Mouse (Mus musculus) embryonic facial prominence, embryonic 12.5 days (tissue): Measurements from ENCODE around the gene Ctnnbl1. TPM values are rescaled to one million over a fixed set of nuclear protein-coding genes. Genes with fewer than 3 reads are reported as not detected.

Source experiments
- ATAC-seq: fragments of 200-750 bp; cut with Nextera tagmentation; 2 replicates; pipeline ENCODE4 v1.8.0; 2017; ENCODE audit not compliant: insufficient number of reproducible peaks, insufficient read depth, low FRiP score, low TSS enrichment
- H3K27ac ChIP-seq: fragments of 300-500 bp; sonication (generic); 2 replicates; pipeline ENCODE4 v1.5.1; 2016; ENCODE audit warnings: mild to moderate bottlenecking
- H3K27me3 ChIP-seq: fragments of 300-500 bp; sonication (generic); 2 replicates; pipeline ENCODE4 v1.6.1; 2016; ENCODE audit warnings: mild to moderate bottlenecking, moderate library complexity
- H3K36me3 ChIP-seq: fragments of 300-500 bp; sonication (generic); 2 replicates; pipeline ENCODE4 v1.6.1; 2016; ENCODE audit warnings: mild to moderate bottlenecking
- H3K4me1 ChIP-seq: fragments of 300-500 bp; sonication (generic); 2 replicates; pipeline ENCODE4 v1.6.1; 2016
- H3K4me2 ChIP-seq: fragments of 300-500 bp; sonication (generic); replicated peaks from 2 replicates; pipeline ENCODE4 v1.6.1; 2016; ENCODE audit warnings: mild to moderate bottlenecking, moderate library complexity
- H3K4me3 ChIP-seq: fragments of 300-500 bp; sonication (generic); 2 replicates; pipeline ENCODE4 v1.5.1; 2016; ENCODE audit warnings: mild to moderate bottlenecking
- H3K9ac ChIP-seq: fragments of 300-500 bp; sonication (generic); 2 replicates; pipeline ENCODE4 v1.6.1; 2016; ENCODE audit warnings: mild to moderate bottlenecking, moderate library complexity
- H3K9me3 ChIP-seq: fragments of 300-500 bp; sonication (generic); 2 replicates; pipeline ENCODE4 v1.6.1; 2016; ENCODE audit warnings: mild to moderate bottlenecking, moderate library complexity
- WGBS: fragments of 180-500 bp; shearing (Covaris S2); methylation state at CpG from one replicate; pipeline ENCODE4 v1.1.7; 2016; 5-methylcytosine and 5-hydroxymethylcytosine counted together
- polyA plus RNA-seq: library from polyadenylated mRNA; unstranded; fragments of >200 nt; fragmentation: Nextera tagmentation; extraction: Ambion mirVana; gene quantifications from 2 replicates; pipeline ENCODE4 v1.2.1, GENCODE M21; 2016

Ctnnbl1 gene
- polyA plus RNA-seq, 1 experiment from 2014 or later: 74.0 TPM

DNA sequence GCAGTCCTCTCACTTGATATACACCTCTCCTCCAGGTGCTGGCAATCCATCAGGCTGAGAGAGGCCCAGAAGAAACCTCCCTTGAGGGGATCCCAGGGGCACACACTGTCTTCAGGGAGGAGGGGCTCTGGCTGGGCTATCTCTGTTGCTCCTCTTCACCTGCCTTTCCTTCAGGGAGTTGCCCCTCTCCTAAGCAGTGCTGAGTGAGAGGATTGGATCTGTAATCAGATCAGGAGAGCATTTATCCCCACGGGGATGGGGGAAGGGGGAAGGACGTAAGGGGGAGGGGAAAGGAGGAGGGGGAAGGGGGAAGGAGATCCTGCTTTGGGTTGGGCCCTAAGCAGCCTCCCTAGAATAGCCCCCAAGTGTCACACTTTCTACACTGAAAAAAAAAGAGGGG is 190.6 kb downstream of the Ctnnbl1 start:
- WGBS: 11% methylated on average over 2 of the region's 2 CpGs
- Histone ChIP-seq H3K27me3 (peaks cover 12% of the 10 kb centered on the region), H3K9ac (no peak overlapping the region), H3K27ac (no peak overlapping the region), H3K9me3 (no peaks in the 10 kb centered on the region), H3K4me3 (no peak overlapping the region), H3K4me2 (no peak overlapping the region), H3K4me1 (peaks cover 18% of the 10 kb centered on the region), H3K36me3 (no peaks in the 10 kb centered on the region)
- 0 out of 2 replicates have a peak, but pooled peaks have one; percentile 52 for ATAC-seq

GRCm38 (mm10) chr2:157932655-157933054 is 195.5 kb downstream of the Ctnnbl1 start:
- 75% methylated on average over 4 of the region's 4 CpGs for WGBS
- peaks cover 10% of the 10 kb centered on the region for H3K4me1 ChIP-seq
- no peak overlapping the region for H3K4me3 ChIP-seq

GRCm38 (mm10) chr2:157935444-157936171 is 198.4 kb downstream of the Ctnnbl1 start:
- ATAC-seq: no peak
- Histone ChIP-seq H3K27ac (no peak overlapping the region), H3K4me3 (no peak overlapping the region), H3K27me3 (peaks cover 23% of the 10 kb centered on the region), H3K4me2 (no peak overlapping the region), H3K4me1 (peaks cover 3% of the 10 kb centered on the region; the same call in 1 of the 2 replicates), H3K9ac (no peak overlapping the region), H3K36me3 (no peaks in the 10 kb centered on the region), H3K9me3 (no peaks in the 10 kb centered on the region)
- 72% methylated on average over 11 of the region's 11 CpGs for WGBS

More at GRCm38 (mm10) chr2:157932655-157933054, 195.5 kb downstream of the Ctnnbl1 start:
- Histone ChIP-seq H3K9me3 (no peaks in the 10 kb centered on the region), H3K36me3 (no peaks in the 10 kb centered on the region), H3K4me2 (no peak overlapping the region), H3K9ac (no peak overlapping the region), H3K27ac (no peak overlapping the region), H3K27me3 (no peaks in the 10 kb centered on the region)
- ATAC-seq: no peak

GRCm38 (mm10) chr2:157936676-157937075 is 199.5 kb downstream of the Ctnnbl1 start:
- Histone ChIP-seq H3K4me2 (no peak overlapping the region), H3K36me3 (no peaks in the 10 kb centered on the region), H3K9me3 (no peaks in the 10 kb centered on the region), H3K9ac (no peak overlapping the region), H3K4me1 (peaks cover 12% of the 10 kb centered on the region), H3K4me3 (no peak overlapping the region), H3K27me3 (peaks cover 33% of the 10 kb centered on the region), H3K27ac (no peak overlapping the region)
- WGBS: 85% methylated on average over 4 of the region's 4 CpGs
- ATAC-seq: no peak

GRCm38 (mm10) chr2:157940586-157941185 is 203.5 kb downstream of the Ctnnbl1 start:
- Histone ChIP-seq H3K4me2 (peak overlapping the region; percentile 30), H3K36me3 (no peaks in the 10 kb centered on the region), H3K27me3 (peaks cover 38% of the 10 kb centered on the region), H3K4me1 (peaks cover 12% of the 10 kb centered on the region), H3K9me3 (no peaks in the 10 kb centered on the region), H3K9ac (no peak overlapping the region), H3K4me3 (0 out of 2 replicates have a peak overlapping the region, but pooled peaks have one; percentile 0), H3K27ac (no peak overlapping the region)
- WGBS: 5% methylated on average over 18 of the region's 18 CpGs
- ATAC-seq: no peak

Other genes starting within 250 kb of the Ctnnbl1 start
- 1,910 and 2,445 TPM in 2 replicates for gene Nnat, start 177.3 kb upstream of the Ctnnbl1 start, polyA plus RNA-seq
- 77.9 and 84.8 TPM in 2 replicates for gene Blcap, start 166.1 kb upstream of the Ctnnbl1 start, polyA plus RNA-seq
- gene Vstm2l, start 177.3 kb downstream of the Ctnnbl1 start, polyA plus RNA-seq: 1.3 and 1.7 TPM in 2 replicates